Mouse (Mus musculus): ENCODE results near the gene Zscan20. TPM values are rescaled to one million over a fixed set of nuclear protein-coding genes. Genes with fewer than 3 reads are reported as not detected.

Zscan20 gene
- polyA plus RNA-seq, 1 experiment from 2014 or later, result 4.3 TPM

GRCm38 (mm10) chr4:128543378-128543777, 66.5 kb downstream of the Zscan20 start:
- no peaks in the 10 kb centered on the region for H3K9me3 ChIP-seq (ENCODE audit: control insufficient read depth, low read length)
- H3K4me1 ChIP-seq (ENCODE audit: control insufficient read depth, insufficient read depth, low read depth, low read length), result no peaks in the 10 kb centered on the region
- no peak overlapping the region for H3K9ac ChIP-seq (ENCODE audit: low read depth, low read length)
- no peak overlapping the region for H3K4me2 ChIP-seq (ENCODE audit: low read length)
- ATAC-seq, result no peak
- no peak overlapping the region for H3K27ac ChIP-seq (ENCODE audit: low read depth, low read length)
- H3K4me3 ChIP-seq (ENCODE audit: low read length), result no peak overlapping the region
- no peaks in the 10 kb centered on the region for H3K27me3 ChIP-seq (replicated peaks; ENCODE audit: control insufficient read depth, insufficient read depth, low read length)
- WGBS, result 26% methylated on average over 2 of the region's 2 CpGs
- H3K36me3 ChIP-seq (ENCODE audit: control insufficient read depth, insufficient read depth, low read length), result peaks cover 15% of the 10 kb centered on the region; the same call in 1 of the 2 replicates

Other genes starting within 250 kb of the Zscan20 start
- 1.6 and 2.0 TPM in 2 replicates for gene Tlr12, start 8.5 kb upstream of the Zscan20 start, polyA plus RNA-seq (2015; fragmentation: Nextera tagmentation; extraction: Ambion mirVana)
- 19.9 and 23.5 TPM in 2 replicates for gene Phc2, start 44.6 kb upstream of the Zscan20 start, polyA plus RNA-seq (2015; fragmentation: Nextera tagmentation; extraction: Ambion mirVana)
- gene A3galt2, start 145.3 kb upstream of the Zscan20 start, polyA plus RNA-seq (2015; fragmentation: Nextera tagmentation; extraction: Ambion mirVana), result 0.23 and 0.36 TPM in 2 replicates
- gene Zfp362, start 195.9 kb upstream of the Zscan20 start, polyA plus RNA-seq (2015; fragmentation: Nextera tagmentation; extraction: Ambion mirVana), result 29.8 and 33.2 TPM in 2 replicates

Data from hindbrain, embryonic 16.5 days (tissue).